Mouse (Mus musculus): ENCODE results near the gene Gbe1.

GRCm38 (mm10) chr16:70315261-70315660 lies 1.5 kb downstream of the Gbe1 start:
- no peak for TF ChIP-seq CTCF (IDR thresholded peaks at IDR 0.05; ENCODE audit: low read depth, low read length)
- TF ChIP-seq POLR2A (IDR thresholded peaks at IDR 0.05; ENCODE audit: borderline replicate concordance, low read depth, low read length), result no peak
